Mouse (Mus musculus) testis, adult 2 months (tissue): ENCODE results near the gene Inpp4b.

Source experiments
- CTCF ChIP-seq: fragments of 200-500 bp; IDR thresholded peaks from 2 replicates; pipeline ENCODE4 v1.5.1; 2012; ENCODE audit warnings: low read depth, mild to moderate bottlenecking, inconsistent platforms, low read length, moderate library complexity; ENCODE audit not compliant: control insufficient read depth, insufficient read depth, insufficient replicate concordance
- POLR2A ChIP-seq: fragments of 200-500 bp; IDR thresholded peaks from 2 replicates; pipeline ENCODE4 v1.6.1; 2012; ENCODE audit warnings: low read depth, mild to moderate bottlenecking, inconsistent platforms, low read length, moderate library complexity; ENCODE audit not compliant: control insufficient read depth

DNA sequence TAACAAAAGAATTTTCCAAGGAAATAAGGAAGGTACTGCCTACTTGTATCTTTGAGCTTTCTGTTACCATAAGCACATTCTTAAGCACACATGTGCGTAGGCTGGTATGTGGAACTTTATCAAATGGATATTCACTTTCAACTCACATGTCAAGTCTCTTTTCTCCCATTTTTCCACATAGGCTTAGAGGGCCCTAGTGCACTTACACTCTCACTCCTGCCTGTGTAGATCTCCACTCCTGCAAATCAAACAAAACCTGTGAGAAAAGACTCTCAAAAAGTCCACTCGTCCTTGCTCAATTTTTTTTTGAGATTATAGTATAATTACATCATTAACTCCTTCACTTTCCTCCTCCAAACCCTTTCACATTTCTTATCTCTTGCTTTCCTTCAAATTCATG lies 522.0 kb downstream of the Inpp4b start:
- TF ChIP-seq CTCF (no peak), POLR2A (no peak)
